Mouse (Mus musculus): ENCODE results near the gene Ergic1.

Ergic1 gene

DNA sequence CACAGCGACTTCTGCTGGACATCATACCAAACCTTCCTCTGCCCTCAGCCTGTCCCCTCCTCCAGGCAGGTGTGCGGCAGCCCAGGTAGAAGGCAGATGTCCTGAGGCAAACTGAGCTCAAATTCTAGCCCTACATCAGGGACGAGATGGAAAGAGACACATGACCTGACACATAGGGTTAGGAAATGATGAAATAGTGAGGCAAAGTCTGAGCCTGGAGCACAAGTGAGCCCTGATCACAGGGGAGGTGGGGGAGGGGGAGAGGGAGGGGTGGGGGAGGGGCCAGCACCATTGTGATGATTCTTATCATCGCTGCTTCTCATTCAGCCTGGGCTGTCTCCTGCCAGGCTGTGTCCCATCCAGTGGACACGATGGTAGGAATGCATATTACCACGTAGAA lies 40.6 kb downstream of the Ergic1 start:
- no peak for DNase-seq

DNA sequence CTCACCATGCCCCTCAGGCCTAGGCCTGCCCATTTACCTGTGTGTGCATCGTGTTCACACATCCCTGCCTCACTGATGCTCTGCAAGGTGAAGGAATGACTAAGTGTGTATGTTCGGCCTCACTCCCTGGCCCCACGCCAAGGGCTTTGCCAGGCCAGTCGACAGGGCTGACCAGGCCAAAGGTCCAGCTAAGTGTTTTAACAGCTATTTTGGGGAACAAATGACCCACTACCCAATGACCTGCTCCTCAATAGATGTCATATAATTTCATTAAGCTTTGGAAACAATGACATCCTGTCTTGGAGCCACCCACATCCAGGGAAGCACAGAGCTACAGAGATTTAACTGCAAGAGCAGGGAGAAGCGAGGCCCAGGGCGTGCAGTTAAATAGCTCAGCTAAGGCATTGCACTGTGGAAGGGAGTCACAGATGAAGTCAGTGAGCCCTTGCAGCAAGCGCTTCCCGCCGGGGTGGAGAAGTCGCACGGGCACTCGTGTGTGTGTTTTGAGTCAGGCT lies 41.1 kb downstream of the Ergic1 start:
- DNase-seq: no peak

GRCm38 (mm10) chr17:26603311-26603710 lies 42.0 kb downstream of the Ergic1 start:
- no peak for DNase-seq

GRCm38 (mm10) chr17:26605636-26606035 lies 44.3 kb downstream of the Ergic1 start:
- no peak for DNase-seq

DNA sequence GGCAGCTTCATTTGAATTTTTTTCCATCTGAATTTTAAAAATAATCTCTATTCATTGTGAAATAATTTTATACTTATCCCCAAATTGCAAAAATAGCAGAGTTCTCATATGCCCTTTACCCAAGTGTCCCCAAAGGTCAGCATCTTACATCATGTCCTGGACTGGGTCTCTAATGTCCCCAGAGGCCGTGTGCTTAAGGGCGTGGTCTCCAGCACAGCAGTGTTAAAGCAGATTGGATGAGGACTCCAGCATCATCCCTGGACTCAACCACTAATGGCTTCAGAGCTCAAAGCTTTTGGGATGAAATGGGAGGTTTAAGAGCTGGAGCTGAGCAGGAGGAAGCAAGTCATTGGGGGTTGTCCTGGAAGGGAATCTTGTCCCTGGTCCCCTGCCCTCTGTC lies 45.2 kb downstream of the Ergic1 start:
- no peak for DNase-seq

DNA sequence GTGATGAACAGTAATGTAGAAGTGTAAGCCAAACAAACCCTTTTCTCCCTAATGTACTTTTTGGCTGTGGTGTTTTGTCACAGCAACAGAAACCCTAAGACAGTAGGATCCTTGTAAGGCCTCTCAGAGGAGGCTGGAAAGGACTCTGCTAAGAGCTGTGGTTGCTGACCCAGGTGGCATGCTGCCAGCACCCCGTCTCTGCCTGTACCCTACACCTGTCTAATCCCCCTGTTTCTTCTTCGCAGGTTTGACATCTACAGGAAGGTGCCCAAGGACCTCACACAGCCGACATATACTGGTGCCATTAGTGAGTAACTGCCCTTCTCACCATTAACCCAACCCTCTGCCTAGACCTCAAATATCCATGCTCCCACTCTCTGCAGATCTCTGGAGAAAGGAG lies 47.1 kb downstream of the Ergic1 start:
- DNase-seq: no peak

GRCm38 (mm10) chr17:26608877-26609276 lies 47.6 kb downstream of the Ergic1 start:
- DNase-seq: no peak

GRCm38 (mm10) chr17:26609820-26610219 lies 48.5 kb downstream of the Ergic1 start:
- DNase-seq: no peak

DNA sequence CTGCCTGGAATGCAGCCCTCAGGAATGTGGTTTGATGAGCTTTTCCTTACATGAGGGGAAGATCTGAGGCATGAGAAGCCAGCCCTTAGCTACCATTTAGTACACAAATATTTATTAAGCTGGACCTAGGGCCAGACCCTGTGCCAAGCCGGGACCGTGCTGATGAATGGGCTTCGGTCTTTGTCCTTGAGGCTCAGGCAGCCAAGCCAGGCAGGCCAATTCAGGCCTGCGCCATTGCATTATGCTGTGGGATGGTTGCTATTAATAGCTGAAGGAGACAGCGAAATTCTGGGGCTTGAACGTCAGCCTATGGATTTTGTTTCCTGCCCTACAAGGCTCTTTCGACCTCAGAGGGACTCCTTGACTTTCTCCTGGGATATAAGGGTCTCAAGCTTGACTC lies 50.0 kb downstream of the Ergic1 start:
- no peak for DNase-seq

DNA sequence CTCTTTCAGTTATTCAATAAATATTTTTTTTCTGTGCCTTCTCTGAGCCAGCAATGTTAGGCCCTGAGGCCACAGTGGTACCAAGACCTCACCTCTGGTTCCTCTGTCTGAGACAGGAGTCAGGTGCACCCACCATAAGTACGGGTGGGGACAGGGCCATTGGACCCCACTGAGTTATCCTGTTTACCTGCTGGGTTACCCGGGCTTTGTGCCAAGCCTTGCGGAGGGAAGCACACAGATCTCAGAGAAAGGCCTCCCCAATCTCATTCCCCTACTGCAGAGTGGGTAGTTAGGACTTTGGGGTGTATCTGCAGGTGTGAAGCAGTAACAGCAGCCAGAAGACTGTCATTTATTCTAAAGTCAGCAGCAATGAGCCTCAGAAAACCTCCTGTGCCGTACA lies 50.6 kb downstream of the Ergic1 start:
- DNase-seq: no peak

- DNase-seq: no peak
Measured at GRCm38 (mm10) chr17:26614286-26614685, 53.0 kb downstream of the Ergic1 start.

DNA sequence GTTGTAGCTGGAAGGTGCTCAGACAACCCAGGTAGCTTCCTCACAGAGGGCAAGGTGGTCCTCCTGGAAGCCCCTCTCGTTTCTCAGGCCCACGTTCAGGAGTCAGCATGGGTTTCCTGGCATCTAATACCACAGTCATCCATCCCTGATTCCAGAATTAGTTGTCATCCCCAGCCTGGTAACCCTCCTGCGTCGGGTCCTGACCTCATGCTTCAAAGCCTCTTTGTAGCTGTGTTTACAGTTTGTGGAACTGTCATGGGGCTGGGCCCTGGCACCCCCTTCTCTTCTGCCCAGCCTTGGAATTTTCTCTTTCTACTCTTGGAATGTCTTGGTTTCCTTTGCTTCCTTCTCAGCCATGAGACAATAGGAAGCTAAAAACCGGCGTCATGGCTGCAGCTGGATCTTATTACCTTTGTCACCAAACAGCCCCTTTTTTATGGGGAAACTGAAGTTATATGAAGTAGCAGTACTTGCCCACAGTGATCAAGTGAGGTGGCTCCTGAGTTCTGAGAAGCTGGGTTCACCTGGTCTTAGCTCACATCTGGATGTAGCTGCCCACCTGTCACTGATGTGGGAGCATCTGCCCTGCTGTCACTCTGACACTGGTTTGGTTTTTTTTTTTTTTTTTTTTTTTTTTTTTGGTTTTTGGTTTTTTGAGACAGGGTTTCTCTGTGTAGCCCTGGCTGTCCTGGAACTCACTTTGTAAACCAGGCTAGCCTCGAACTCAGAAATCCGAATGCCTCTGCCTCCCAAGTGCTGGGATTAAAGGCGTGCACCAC lies 53.6 kb downstream of the Ergic1 start:
- DNase-seq: no peak

DNA sequence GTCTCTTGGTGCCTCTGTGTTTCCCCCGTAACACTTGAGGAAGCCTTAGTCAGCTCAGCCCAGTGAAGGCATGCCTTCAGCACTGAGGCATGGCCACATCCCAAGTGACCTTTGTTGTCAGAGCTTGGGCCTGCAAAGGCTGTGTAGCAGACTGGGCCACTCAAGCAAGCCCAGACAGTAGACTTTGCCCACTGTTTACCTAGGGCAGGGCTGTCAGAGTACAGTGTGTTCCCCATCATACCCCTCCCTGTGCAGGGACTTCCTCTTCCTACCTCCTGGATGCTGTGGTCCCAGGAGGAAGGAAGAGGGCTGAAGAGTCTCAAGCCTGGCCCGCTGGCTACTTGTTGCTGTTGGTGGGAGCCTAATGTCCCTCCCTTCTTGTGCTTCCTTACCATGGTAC lies 55.4 kb downstream of the Ergic1 start:
- DNase-seq: no peak

- DNase-seq: no peak
Measured at GRCm38 (mm10) chr17:26618498-26618897, 57.2 kb downstream of the Ergic1 start.

DNA sequence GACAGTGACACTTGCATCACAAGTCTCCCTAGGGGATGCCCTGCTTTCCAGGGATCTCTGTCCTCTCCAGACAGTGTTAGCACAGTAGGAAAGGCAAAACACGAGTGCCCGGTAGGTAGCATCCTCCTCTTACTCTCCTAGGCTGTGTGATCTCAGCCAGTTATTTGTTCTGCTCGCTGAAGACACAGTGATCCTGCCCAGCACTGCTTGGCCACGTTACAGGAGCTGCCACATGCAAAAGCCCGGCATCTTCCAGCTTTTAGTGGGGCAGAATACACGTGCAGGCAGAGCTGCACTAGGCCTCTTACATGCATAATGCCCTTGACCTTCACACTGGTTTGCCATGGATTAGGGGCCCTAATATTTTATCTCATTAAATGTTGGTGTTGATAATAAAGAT lies 58.3 kb downstream of the Ergic1 start:
- no peak for DNase-seq

GRCm38 (mm10) chr17:26620292-26620691 lies 59.0 kb downstream of the Ergic1 start:
- no peak for DNase-seq

DNA sequence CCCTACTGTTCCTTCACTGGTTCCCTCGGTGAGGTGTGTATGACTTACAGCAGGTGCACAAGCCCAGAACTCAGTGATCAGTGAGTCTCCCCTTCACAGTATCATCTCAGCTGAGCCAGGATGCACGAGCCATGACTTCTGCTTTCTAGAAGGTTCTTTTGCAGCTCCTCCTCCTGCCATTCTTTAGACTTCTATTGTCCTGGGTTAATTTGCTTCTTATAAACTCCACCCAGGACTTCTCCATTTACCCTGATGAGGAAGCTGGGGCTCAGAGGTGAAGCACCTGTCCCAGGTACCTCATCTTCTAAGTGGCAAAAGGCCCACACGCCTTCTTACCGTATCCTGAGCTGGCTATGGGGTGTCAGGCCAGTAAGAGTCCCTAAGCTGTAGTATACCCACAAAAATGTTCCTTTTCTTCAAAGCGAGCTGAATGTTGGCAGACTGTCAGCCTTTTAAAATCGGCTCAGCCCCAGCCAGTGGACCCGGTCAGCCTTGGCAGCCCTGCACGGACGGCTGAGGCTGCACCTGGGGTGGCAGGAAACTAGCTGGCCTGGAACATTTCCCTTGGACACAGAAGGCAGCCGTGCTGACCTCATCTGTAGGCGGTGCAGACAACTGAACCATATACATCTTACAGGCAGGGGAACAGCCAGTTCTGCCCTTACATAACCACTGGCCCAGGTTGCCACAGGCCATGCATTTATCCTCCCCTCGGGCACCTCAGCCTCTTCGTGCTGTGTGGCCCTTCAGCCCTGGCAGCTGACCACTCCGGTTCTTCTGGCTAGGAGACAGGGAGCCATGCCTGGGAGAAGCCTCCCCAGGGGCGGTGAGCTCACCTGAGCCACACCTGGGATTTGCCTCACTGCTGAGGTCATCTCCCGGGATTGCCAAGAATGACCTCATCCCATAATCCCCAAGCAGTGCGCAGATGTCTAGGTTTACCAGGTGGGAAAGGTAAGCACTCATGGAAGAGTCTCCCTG lies 59.8 kb downstream of the Ergic1 start:
- no peak for DNase-seq

DNA sequence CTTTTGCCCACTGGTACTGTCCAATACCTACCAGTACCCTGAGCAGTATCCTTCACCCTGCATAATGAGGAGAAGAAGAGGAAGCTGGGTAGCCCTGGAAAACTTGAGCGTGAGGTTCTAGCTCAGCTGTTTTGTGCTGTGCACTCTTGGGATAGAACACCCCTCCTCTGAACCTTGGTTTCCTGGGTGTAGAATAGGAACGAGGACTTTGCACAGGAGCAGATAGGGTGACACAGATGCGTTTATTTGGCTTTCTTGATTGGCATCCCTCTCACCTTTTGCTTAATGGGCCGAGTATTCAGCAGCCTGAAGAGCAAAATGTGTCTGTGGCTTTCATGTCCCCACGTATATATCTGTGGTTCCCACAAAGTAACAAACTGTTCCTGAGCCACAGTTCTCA lies 60.6 kb downstream of the Ergic1 start:
- no peak for DNase-seq

GRCm38 (mm10) chr17:26623991-26624390 lies 62.7 kb downstream of the Ergic1 start:
- no peak for DNase-seq

DNA sequence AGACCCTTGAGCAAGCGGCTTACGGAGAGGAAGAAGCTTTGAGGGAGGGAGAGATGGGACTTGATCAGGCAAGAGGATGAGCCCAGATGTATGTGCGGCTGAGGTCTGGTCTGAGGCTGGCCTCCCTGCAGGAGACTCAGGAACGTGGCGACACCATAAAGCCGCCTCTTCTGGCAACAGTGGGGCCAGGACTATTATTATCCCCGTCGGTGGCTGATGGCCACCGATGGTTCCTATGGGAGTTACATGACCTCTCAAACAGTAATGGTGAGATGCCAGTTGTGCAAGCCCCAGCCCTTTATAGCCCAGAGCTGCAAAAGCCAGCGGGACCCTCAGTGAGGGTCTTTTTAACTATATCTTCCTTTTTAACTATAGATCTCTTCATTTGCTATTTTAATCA lies 63.7 kb downstream of the Ergic1 start:
- no peak for DNase-seq

- no peak for DNase-seq
Measured at GRCm38 (mm10) chr17:26625521-26626010, 64.3 kb downstream of the Ergic1 start.

DNA sequence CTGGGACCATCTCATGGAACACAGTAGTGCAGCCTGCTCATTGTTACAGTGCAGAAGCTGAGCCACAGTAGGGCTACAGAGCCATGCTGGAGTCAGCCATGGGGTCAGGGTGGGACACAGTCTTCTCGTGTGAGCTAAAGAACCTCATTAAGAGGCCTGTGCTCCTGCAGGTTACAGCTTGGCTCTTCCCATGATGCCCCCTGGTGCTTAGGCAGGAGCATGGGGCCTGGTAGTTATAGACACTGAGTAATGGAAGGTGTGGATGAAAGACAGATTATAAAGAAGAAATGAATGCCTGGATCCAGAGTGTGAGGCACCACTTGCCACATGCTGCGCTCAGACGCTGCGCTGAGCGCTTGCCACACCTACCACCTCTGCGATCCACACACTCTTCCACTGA lies 67.2 kb downstream of the Ergic1 start:
- peak; percentile 20 for DNase-seq

DNA sequence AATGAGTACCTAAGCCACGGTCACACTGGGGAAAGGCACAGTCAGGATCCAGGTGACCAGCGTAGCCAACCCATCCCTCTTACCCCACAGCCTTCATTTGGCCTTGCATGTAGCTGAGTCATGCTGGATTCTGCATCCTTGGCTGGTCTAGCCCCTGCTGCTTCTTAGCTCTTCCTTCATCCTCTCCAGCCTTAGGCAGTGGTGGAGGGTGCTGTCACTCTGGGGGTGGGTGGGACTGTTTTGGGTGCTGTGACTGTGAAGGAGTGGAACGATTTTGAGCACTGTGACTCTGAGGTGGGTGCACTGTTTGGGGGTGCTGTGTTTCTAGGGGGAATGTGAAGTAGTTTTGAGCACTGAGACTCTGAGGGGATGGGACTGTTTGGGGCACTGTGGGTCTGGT lies 67.6 kb downstream of the Ergic1 start:
- DNase-seq: no peak

Measured in thymus, postnatal 4 days (tissue).